Mouse (Mus musculus): ENCODE results near the gene Gramd1a. TPM values are rescaled to one million over a fixed set of nuclear protein-coding genes. Genes with fewer than 3 reads are reported as not detected.

The Gramd1a gene
- polyA plus RNA-seq, 1 experiment from 2014 or later = 86.9 TPM

DNA sequence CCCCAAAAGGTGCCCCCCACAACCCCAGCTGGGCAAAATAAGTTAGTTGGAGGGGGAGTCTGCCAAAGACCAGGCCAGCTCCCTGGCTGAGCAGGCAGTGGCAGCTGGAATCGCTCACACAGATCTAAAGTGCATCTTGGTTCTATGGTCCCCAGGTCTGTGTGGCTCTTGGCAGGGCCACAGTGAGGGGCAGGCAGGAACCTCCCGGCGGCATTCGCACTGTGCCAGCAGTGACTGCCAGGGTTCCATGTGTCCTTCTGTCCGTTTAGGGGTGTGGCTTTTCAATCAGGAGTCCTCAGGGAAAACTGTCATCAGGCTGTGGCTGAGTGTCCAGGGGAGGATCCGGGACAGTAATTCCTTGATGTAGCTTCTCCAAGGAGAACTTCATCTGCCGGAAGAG is 25.5 kb downstream of the Gramd1a start:
- peaks cover 26% of the 10 kb centered on the region for H3K27me3 ChIP-seq (ENCODE audit: control insufficient read depth, insufficient read depth, low read length)
- H3K9ac ChIP-seq (ENCODE audit: low read length) = no peak overlapping the region
- H3K4me2 ChIP-seq (ENCODE audit: low read depth, severe bottlenecking) = no peak overlapping the region
- peaks cover 36% of the 10 kb centered on the region for H3K36me3 ChIP-seq (ENCODE audit: control insufficient read depth, insufficient read depth, low read length)
- peaks cover 4% of the 10 kb centered on the region; the same call in 1 of the 2 replicates for H3K4me1 ChIP-seq (ENCODE audit: control insufficient read depth, insufficient read depth, low read length)
- no peak overlapping the region for H3K27ac ChIP-seq (replicated peaks; ENCODE audit: low read depth, low read length)
- no peaks in the 10 kb centered on the region for H3K9me3 ChIP-seq (ENCODE audit: control insufficient read depth, low read length)
- WGBS = 94% methylated on average over 7 of the region's 7 CpGs
- ATAC-seq (ENCODE audit: insufficient number of reproducible peaks, low FRiP score, low TSS enrichment, low read depth) (no peak), DNase-seq (ENCODE audit: low spot score) (no peak)
- H3K4me3 ChIP-seq (ENCODE audit: low read depth, low read length) = no peak overlapping the region

GRCm38 (mm10) chr7:31128157-31128705 is 27.5 kb downstream of the Gramd1a start:
- peaks cover 4% of the 10 kb centered on the region; the same call in 1 of the 2 replicates for H3K4me1 ChIP-seq (ENCODE audit: control insufficient read depth, insufficient read depth, low read length)
- no peaks in the 10 kb centered on the region for H3K9me3 ChIP-seq (ENCODE audit: control insufficient read depth, low read length)
- peaks cover 23% of the 10 kb centered on the region for H3K36me3 ChIP-seq (ENCODE audit: control insufficient read depth, insufficient read depth, low read length)
- 53% methylated on average over 9 of the region's 9 CpGs for WGBS
- H3K27ac ChIP-seq (replicated peaks; ENCODE audit: low read depth, low read length) = no peak overlapping the region
- H3K4me2 ChIP-seq (ENCODE audit: low read depth, severe bottlenecking) = no peak overlapping the region
- ATAC-seq (ENCODE audit: insufficient number of reproducible peaks, low FRiP score, low TSS enrichment, low read depth) (no peak), DNase-seq (ENCODE audit: low spot score) (no peak)
- H3K9ac ChIP-seq (ENCODE audit: low read length) = no peak overlapping the region
- H3K27me3 ChIP-seq (ENCODE audit: control insufficient read depth, insufficient read depth, low read length) = peaks cover 29% of the 10 kb centered on the region
- H3K4me3 ChIP-seq (ENCODE audit: low read depth, low read length) = no peak overlapping the region

DNA sequence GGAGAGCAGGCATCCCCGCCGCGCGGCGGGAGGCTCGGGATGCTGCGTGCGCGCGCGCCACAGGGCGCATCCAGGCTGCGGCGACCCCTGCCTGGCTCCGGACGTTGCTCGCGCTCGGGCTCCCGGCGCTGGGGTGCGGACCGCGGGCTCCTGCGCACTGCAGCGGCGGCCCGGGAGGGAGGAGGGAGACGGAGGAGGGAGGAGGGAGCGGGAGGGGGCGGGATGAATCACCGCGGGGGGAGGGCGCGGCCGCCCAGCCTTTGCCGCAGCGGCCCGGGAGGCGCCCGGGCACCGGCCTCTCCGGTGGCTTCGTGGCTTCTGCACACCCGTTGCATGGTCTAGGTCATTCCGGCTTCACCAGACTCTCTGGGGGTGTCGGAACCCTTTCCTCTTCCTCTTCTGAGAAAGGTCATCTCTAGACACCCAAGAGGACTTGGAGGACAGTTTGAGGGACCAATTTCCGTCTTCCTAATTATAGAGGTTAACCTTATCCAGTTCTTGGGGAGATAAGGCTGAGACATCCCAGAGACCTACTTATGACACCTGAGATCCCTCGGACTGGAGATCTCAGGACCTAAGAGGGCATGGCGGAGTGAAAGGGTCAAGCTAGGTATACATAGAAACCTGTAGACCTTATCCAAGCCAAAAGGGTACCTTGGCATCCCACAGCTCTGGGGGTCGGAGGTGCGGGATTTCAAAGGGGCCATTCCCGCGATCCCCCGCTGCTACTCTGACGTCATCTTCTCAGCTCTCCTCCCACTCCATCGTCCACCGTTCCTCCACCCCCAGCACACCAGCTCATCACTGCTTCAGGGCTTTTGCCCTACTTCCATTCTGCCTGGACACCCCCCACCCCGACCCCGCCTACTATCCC is 28.6 kb downstream of the Gramd1a start, which contains the start of gene Scn1b:
Gene Scn1b, minus strand, starts transcription at position 153 of the 874 bp plus-strand sequence.
- Histone ChIP-seq H3K27me3 (ENCODE audit: control insufficient read depth, insufficient read depth, low read length) (peaks cover 29% of the 10 kb centered on the region), H3K4me2 (ENCODE audit: low read depth, severe bottlenecking) (peak within 1 kb of the TSS; percentile 78), H3K9me3 (ENCODE audit: control insufficient read depth, low read length) (no peaks in the 10 kb centered on the region), H3K4me1 (ENCODE audit: control insufficient read depth, insufficient read depth, low read length) (peaks cover 4% of the 10 kb centered on the region; the same call in 1 of the 2 replicates), H3K4me3 (ENCODE audit: low read depth, low read length) (peak within 1 kb of the TSS; percentile 42), H3K27ac (replicated peaks; ENCODE audit: low read depth, low read length) (no peak within 1 kb of the TSS), H3K36me3 (ENCODE audit: control insufficient read depth, insufficient read depth, low read length) (peaks cover 13% of the 10 kb centered on the region; the same call in 1 of the 2 replicates), H3K9ac (ENCODE audit: low read length) (peak within 1 kb of the TSS; percentile 58)
- DNase-seq (ENCODE audit: low spot score) (peak; percentile 49), ATAC-seq (ENCODE audit: insufficient number of reproducible peaks, low FRiP score, low TSS enrichment, low read depth) (0 out of 2 replicates have a peak, but pooled peaks have one; percentile 24)
- 2% methylated on average over 43 of the region's 60 CpGs for WGBS

GRCm38 (mm10) chr7:31126211-31126751 is 29.4 kb downstream of the Gramd1a start:
- Histone ChIP-seq H3K27me3 (ENCODE audit: control insufficient read depth, insufficient read depth, low read length) (peaks cover 29% of the 10 kb centered on the region), H3K27ac (replicated peaks; ENCODE audit: low read depth, low read length) (no peak overlapping the region), H3K9ac (ENCODE audit: low read length) (peak overlapping the region; percentile 58), H3K36me3 (ENCODE audit: control insufficient read depth, insufficient read depth, low read length) (peaks cover 10% of the 10 kb centered on the region; the same call in 1 of the 2 replicates), H3K4me3 (ENCODE audit: low read depth, low read length) (peak overlapping the region; percentile 42), H3K9me3 (ENCODE audit: control insufficient read depth, low read length) (no peaks in the 10 kb centered on the region), H3K4me2 (ENCODE audit: low read depth, severe bottlenecking) (peak overlapping the region; percentile 78), H3K4me1 (ENCODE audit: control insufficient read depth, insufficient read depth, low read length) (peaks cover 4% of the 10 kb centered on the region; the same call in 1 of the 2 replicates)
- ATAC-seq (ENCODE audit: insufficient number of reproducible peaks, low FRiP score, low TSS enrichment, low read depth) (no peak), DNase-seq (ENCODE audit: low spot score) (peak; percentile 49)
- under 1% methylated on average over 53 of the region's 53 CpGs for WGBS

- DNase-seq (ENCODE audit: low spot score) (no peak), ATAC-seq (ENCODE audit: insufficient number of reproducible peaks, low FRiP score, low TSS enrichment, low read depth) (no peak)
- peaks cover 29% of the 10 kb centered on the region for H3K27me3 ChIP-seq (ENCODE audit: control insufficient read depth, insufficient read depth, low read length)
- WGBS = 76% methylated on average over 13 of the region's 13 CpGs
- peaks cover 7% of the 10 kb centered on the region; the same call in 1 of the 2 replicates for H3K36me3 ChIP-seq (ENCODE audit: control insufficient read depth, insufficient read depth, low read length)
- peaks cover 4% of the 10 kb centered on the region; the same call in 1 of the 2 replicates for H3K4me1 ChIP-seq (ENCODE audit: control insufficient read depth, insufficient read depth, low read length)
- no peak overlapping the region for H3K9ac ChIP-seq (ENCODE audit: low read length)
- no peaks in the 10 kb centered on the region for H3K9me3 ChIP-seq (ENCODE audit: control insufficient read depth, low read length)
- H3K4me2 ChIP-seq (ENCODE audit: low read depth, severe bottlenecking) = no peak overlapping the region
- H3K4me3 ChIP-seq (ENCODE audit: low read depth, low read length) = no peak overlapping the region
- no peak overlapping the region for H3K27ac ChIP-seq (replicated peaks; ENCODE audit: low read depth, low read length)
Measured at GRCm38 (mm10) chr7:31125116-31125515, 30.6 kb downstream of the Gramd1a start.

GRCm38 (mm10) chr7:31124381-31124780 is 31.3 kb downstream of the Gramd1a start:
- Histone ChIP-seq H3K4me3 (ENCODE audit: low read depth, low read length) (no peak overlapping the region), H3K4me2 (ENCODE audit: low read depth, severe bottlenecking) (no peak overlapping the region), H3K9ac (ENCODE audit: low read length) (no peak overlapping the region), H3K27ac (replicated peaks; ENCODE audit: low read depth, low read length) (no peak overlapping the region), H3K4me1 (ENCODE audit: control insufficient read depth, insufficient read depth, low read length) (peaks cover 4% of the 10 kb centered on the region; the same call in 1 of the 2 replicates), H3K36me3 (ENCODE audit: control insufficient read depth, insufficient read depth, low read length) (0 out of 2 replicates have a peak, but pooled peaks cover 1% of the 10 kb centered on the region), H3K27me3 (ENCODE audit: control insufficient read depth, insufficient read depth, low read length) (peaks cover 29% of the 10 kb centered on the region), H3K9me3 (ENCODE audit: control insufficient read depth, low read length) (no peaks in the 10 kb centered on the region)
- ATAC-seq (ENCODE audit: insufficient number of reproducible peaks, low FRiP score, low TSS enrichment, low read depth) = no peak
- WGBS = 84% methylated on average over 5 of the region's 5 CpGs
- no peak for DNase-seq (ENCODE audit: low spot score)

- no peak overlapping the region for H3K4me2 ChIP-seq (ENCODE audit: low read depth, severe bottlenecking)
- 86% methylated on average over 3 of the region's 3 CpGs for WGBS
- no peaks in the 10 kb centered on the region for H3K36me3 ChIP-seq (ENCODE audit: control insufficient read depth, insufficient read depth, low read length)
- H3K4me3 ChIP-seq (ENCODE audit: low read depth, low read length) = no peak overlapping the region
- DNase-seq (ENCODE audit: low spot score) = no peak
- peaks cover 29% of the 10 kb centered on the region for H3K27me3 ChIP-seq (ENCODE audit: control insufficient read depth, insufficient read depth, low read length)
- no peak for ATAC-seq (ENCODE audit: insufficient number of reproducible peaks, low FRiP score, low TSS enrichment, low read depth)
- no peak overlapping the region for H3K9ac ChIP-seq (ENCODE audit: low read length)
- no peaks in the 10 kb centered on the region for H3K9me3 ChIP-seq (ENCODE audit: control insufficient read depth, low read length)
- H3K27ac ChIP-seq (replicated peaks; ENCODE audit: low read depth, low read length) = no peak overlapping the region
- peaks cover 4% of the 10 kb centered on the region; the same call in 1 of the 2 replicates for H3K4me1 ChIP-seq (ENCODE audit: control insufficient read depth, insufficient read depth, low read length)
Measured at GRCm38 (mm10) chr7:31123697-31124096, 32.0 kb downstream of the Gramd1a start.
